Mouse (Mus musculus) bone marrow, adult 2 months (tissue): ENCODE results near the gene Fzd10.

Experiments used
- CTCF ChIP-seq: fragments of 200-500 bp; IDR thresholded peaks from 2 replicates; pipeline ENCODE4 v1.5.1; 2011; ENCODE audit warnings: low read length, control low read depth; ENCODE audit not compliant: control insufficient read depth, insufficient read depth
- POLR2A ChIP-seq: fragments of 200-500 bp; IDR thresholded peaks from 2 replicates; pipeline ENCODE4 v1.6.1; 2011; ENCODE audit warnings: low read depth, mild to moderate bottlenecking, control low read depth, low read length, borderline replicate concordance; ENCODE audit not compliant: control insufficient read depth

- no peak for TF ChIP-seq CTCF
- no peak for TF ChIP-seq POLR2A
These were observed 27.1 kb downstream of the Fzd10 start for GRCm38 (mm10) chr5:128627763-128628162.
